Mouse (Mus musculus) splenic B cell, adult 2 months (primary cell): ENCODE measurements around the gene Gm17268.

Source experiments
- DNase-seq: peaks from one replicate; pipeline ENCODE4 v3.0.0-alpha.2; 2011; ENCODE audit warnings: low read depth, low spot score
- H3K27me3 ChIP-seq: 2 replicates; pipeline ENCODE4 v1.6.1; 2012; ENCODE audit warnings: mild to moderate bottlenecking, low read length, moderate library complexity, mixed read lengths; ENCODE audit not compliant: control insufficient read depth, poor library complexity, insufficient read depth, severe bottlenecking
- H3K36me3 ChIP-seq: 2 replicates; pipeline ENCODE4 v1.6.1; 2012; ENCODE audit warnings: mild to moderate bottlenecking, low read length, moderate library complexity, mixed read lengths; ENCODE audit not compliant: control insufficient read depth, poor library complexity, insufficient read depth, severe bottlenecking

The Gm17268 gene

GRCm38 (mm10) chr11:82045471-82045870 lies 7.1 kb upstream of the Gm17268 start, which contains the start of gene Ccl7:
Ccl7 (plus strand) TSS chr11:82045712.
- DNase-seq, result no peak

GRCm38 (mm10) chr11:82041671-82042080 lies 3.3 kb upstream of the Gm17268 start:
- no peaks in the 10 kb centered on the region for H3K27me3 ChIP-seq
- no peaks in the 10 kb centered on the region for H3K36me3 ChIP-seq
- DNase-seq, result no peak

More at GRCm38 (mm10) chr11:82045471-82045870, 7.1 kb upstream of the Gm17268 start, which contains the start of gene Ccl7:
- Histone ChIP-seq H3K36me3 (no peaks in the 10 kb centered on the region), H3K27me3 (no peaks in the 10 kb centered on the region)

- Histone ChIP-seq H3K36me3 (no peaks in the 10 kb centered on the region), H3K27me3 (no peaks in the 10 kb centered on the region)
- DNase-seq, result no peak
These were observed 834 bp upstream of the Gm17268 start for GRCm38 (mm10) chr11:82039132-82039660.

GRCm38 (mm10) chr11:82035857-82036256 lies 2.5 kb downstream of the Gm17268 start:
- Histone ChIP-seq H3K27me3 (no peaks in the 10 kb centered on the region), H3K36me3 (no peaks in the 10 kb centered on the region)
- DNase-seq, result no peak

- DNase-seq, result no peak
- no peaks in the 10 kb centered on the region for H3K27me3 ChIP-seq
These were observed 3.0 kb downstream of the Gm17268 start, which contains the start of gene Ccl2 for GRCm38 (mm10) chr11:82035356-82035755. Ccl2 (plus strand) TSS chr11:82035571.

GRCm38 (mm10) chr11:82034446-82034845 lies 3.9 kb downstream of the Gm17268 start:
- no peak for DNase-seq
- Histone ChIP-seq H3K36me3 (no peaks in the 10 kb centered on the region), H3K27me3 (no peaks in the 10 kb centered on the region)

More at GRCm38 (mm10) chr11:82035356-82035755, 3.0 kb downstream of the Gm17268 start, which contains the start of gene Ccl2:
- no peaks in the 10 kb centered on the region for H3K36me3 ChIP-seq

- DNase-seq, result no peak
- no peaks in the 10 kb centered on the region for H3K27me3 ChIP-seq
- H3K36me3 ChIP-seq, result no peaks in the 10 kb centered on the region
These were observed 5.6 kb downstream of the Gm17268 start for GRCm38 (mm10) chr11:82032678-82033344.

GRCm38 (mm10) chr11:82032136-82032535 lies 6.2 kb downstream of the Gm17268 start:
- no peak for DNase-seq
- no peaks in the 10 kb centered on the region for H3K36me3 ChIP-seq

GRCm38 (mm10) chr11:82030171-82030570 lies 8.2 kb downstream of the Gm17268 start:
- DNase-seq, result no peak
- Histone ChIP-seq H3K27me3 (no peaks in the 10 kb centered on the region), H3K36me3 (no peaks in the 10 kb centered on the region)

More at GRCm38 (mm10) chr11:82032136-82032535, 6.2 kb downstream of the Gm17268 start:
- no peaks in the 10 kb centered on the region for H3K27me3 ChIP-seq

- Histone ChIP-seq H3K27me3 (no peaks in the 10 kb centered on the region), H3K36me3 (no peaks in the 10 kb centered on the region)
- no peak for DNase-seq
These were observed 14.6 kb downstream of the Gm17268 start for GRCm38 (mm10) chr11:82023769-82024168.

- Histone ChIP-seq H3K27me3 (no peaks in the 10 kb centered on the region), H3K36me3 (no peaks in the 10 kb centered on the region)
- DNase-seq, result no peak
These were observed 15.8 kb downstream of the Gm17268 start for GRCm38 (mm10) chr11:82022504-82023056.

GRCm38 (mm10) chr11:82021406-82021805 lies 17.0 kb downstream of the Gm17268 start:
- Histone ChIP-seq H3K27me3 (no peaks in the 10 kb centered on the region), H3K36me3 (no peaks in the 10 kb centered on the region)
- DNase-seq, result no peak

- H3K36me3 ChIP-seq, result no peaks in the 10 kb centered on the region
- no peak for DNase-seq
- no peaks in the 10 kb centered on the region for H3K27me3 ChIP-seq
These were observed 18.6 kb downstream of the Gm17268 start for GRCm38 (mm10) chr11:82019793-82020192.

GRCm38 (mm10) chr11:82019389-82019788 lies 19.0 kb downstream of the Gm17268 start:
- Histone ChIP-seq H3K36me3 (no peaks in the 10 kb centered on the region), H3K27me3 (no peaks in the 10 kb centered on the region)
- no peak for DNase-seq

- no peak for DNase-seq
These were observed 22.1 kb downstream of the Gm17268 start for GRCm38 (mm10) chr11:82016181-82016780.

More at GRCm38 (mm10) chr11:82016181-82016780, 22.1 kb downstream of the Gm17268 start:
- Histone ChIP-seq H3K36me3 (no peaks in the 10 kb centered on the region), H3K27me3 (no peaks in the 10 kb centered on the region)
